Mouse (Mus musculus) retina, postnatal 7 days (tissue): ENCODE data around the gene Ffar4.

Source experiments
- DNase-seq: peaks from one replicate; pipeline ENCODE4 v3.0.0-alpha.2; 2012; ENCODE audit warnings: low read depth, low spot score

Ffar4 gene

GRCm38 (mm10) chr19:38107871-38108270, 11.0 kb downstream of the Ffar4 start:
- no peak for DNase-seq

DNA sequence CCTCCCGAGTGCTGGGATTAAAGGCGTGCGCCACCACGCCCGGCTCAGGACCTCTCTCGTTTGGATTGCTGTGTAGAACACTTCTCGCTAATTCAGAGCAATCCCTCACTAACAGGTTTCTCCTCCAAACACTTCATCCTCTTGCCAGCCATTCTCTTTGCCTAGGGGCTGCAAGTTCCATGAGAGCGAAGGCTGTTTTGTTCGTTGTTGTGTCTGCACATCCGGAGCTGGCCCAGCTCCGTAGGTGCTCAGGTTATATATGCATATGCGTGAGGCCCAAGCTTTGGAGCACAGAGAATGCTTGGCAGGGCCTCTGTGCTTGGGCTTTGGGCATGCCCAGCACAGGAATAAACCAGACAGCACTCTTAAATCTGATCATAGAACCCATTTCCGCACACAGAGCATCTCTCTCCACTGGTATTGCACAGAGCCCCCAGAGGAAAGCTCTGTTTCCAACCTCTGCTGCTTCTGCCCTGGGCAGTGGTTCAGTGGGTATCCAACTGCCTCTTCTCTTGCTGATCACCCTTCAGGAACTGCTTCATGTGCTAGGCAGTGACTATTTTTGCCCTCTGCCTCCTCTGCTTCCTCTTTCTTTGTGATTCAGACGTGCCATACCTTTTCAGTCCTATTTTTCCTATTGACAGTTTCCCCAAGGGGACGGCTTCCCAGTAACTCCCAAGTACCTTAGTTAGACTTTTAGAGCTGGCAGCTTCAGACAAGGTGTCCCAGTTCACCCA, 12.8 kb downstream of the Ffar4 start:
- DNase-seq: no peak

DNA sequence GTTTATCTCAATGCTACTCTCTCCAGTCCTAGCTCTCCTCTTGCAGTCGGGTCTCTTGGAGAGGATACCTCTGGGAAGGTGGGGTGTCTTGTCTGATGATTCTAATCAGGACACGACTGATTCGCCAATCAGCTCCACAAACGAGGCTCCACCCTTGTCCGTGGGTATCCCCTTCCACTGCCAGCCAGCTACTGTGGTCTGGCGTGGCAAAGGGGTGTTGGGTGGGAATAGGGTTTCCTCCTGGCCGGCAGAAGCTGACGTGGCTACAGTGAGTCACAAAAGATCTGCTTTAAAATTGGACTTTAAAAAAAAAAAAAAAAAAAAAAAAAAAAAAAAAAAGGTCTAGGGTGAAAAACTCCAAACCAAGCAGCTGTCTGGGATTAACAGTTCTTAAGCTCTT, 14.2 kb downstream of the Ffar4 start:
- DNase-seq: no peak

DNA sequence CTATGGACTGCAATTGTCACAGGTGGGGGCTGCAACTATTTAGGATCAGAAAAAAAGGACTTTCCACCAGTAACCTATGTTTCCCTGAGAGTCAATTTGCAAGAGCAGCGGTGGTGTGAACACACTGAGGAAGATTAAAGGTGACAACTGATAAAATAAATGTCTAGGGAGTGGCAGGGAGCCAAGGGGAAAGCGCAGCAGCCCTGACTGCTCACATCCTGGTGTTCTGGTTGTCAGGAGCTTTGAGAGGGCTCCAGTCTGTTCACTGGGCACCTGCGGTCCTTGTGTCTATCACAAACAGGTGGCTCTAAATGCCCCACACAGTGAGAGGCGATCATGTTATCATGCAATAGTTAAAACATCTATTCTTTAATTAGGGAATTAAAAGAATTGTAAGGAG, 15.7 kb downstream of the Ffar4 start:
- DNase-seq: no peak

DNA sequence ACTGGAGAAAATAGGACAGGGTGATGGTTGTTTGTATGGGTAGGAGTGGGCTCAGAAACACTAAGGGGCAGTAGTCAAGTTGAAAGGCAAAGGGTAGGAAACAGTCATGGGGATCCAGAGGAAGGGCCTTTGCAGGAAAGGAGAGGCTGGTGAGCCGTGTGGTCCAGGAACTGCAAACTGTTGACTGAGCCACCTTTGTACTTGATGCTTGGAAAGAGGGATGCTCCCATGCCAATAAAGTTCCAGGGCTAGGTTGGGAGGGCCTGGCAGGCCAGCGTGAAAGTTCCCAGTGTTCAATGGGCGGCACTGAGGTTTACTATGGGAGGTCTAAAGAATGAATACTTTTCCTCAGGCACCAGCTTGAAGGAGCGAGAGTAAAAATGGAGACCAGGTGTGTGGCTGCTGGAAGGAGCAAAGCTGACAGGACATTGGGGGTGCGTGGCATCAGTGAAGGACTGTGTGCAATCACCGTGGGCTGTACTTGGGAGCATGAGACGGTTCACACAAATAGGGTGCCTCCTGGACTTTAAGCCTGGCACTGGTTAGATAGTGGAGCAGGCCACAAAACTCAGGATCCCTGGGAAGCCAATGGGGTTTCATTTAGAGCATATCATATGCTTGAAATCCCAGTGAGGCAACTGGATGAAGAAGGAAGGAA, 18.1 kb downstream of the Ffar4 start:
- DNase-seq: no peak

- DNase-seq: no peak
These were observed 23.4 kb downstream of the Ffar4 start for GRCm38 (mm10) chr19:38120123-38120760.

DNA sequence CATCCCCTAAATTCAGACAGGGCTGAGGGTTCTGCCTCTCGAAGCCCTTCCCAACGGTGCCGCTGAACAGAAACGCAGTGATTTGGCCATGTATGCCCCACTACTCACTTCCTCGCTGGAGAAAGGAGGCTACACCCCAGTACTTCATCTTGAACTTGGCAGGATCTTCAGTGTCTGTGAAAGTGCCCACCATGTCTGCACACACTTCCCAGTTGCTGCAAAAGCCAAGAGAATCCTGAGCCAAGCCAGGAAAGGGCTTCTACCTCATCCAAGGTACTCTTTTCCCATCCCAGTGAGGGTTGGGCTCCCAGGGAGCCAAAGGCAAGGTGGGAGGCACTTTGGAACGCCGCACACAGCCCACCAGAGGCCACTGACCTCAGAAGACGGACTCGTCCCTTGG, 27.1 kb downstream of the Ffar4 start:
- DNase-seq: no peak

DNA sequence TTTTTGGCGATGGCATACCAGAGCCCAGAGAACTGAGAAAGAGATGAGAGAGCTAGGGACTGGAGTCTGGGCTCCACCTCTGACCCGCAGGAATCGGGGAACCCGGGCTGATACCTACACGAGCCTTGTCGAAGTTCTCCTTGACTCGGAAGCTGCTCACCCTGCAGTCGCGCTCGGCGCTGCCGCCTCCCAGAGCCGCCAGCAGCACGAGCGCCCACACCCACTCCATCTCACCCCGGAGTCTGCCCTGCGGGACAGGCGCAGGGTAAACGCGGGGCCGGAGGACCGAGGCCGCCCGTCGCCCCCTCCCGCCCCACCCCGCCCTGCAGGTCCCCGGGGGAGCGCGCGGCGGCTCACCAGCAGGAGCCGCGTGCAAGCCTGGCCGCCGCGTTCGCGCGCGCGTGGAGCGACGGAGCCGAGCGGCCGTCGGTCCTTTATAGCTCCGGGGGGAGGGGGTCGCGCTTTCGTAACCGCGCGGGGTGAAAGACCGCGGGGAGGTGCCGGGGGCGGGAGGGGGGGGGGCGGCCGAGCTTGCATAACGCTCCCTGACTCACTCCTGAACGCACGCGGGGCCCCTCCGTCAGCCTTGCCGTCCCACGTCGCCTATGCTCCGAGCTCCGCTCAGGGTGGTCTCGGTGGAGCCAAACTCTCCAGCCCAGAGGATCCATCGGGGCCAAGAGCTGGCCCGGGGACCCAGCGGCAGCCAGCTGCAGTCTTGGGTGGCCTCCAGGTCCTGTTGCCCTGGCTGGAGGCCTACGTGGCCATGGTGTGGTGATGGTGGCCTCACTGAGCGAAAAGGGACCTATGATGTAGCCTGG, 27.7 kb downstream of the Ffar4 start:
- DNase-seq: no peak

DNA sequence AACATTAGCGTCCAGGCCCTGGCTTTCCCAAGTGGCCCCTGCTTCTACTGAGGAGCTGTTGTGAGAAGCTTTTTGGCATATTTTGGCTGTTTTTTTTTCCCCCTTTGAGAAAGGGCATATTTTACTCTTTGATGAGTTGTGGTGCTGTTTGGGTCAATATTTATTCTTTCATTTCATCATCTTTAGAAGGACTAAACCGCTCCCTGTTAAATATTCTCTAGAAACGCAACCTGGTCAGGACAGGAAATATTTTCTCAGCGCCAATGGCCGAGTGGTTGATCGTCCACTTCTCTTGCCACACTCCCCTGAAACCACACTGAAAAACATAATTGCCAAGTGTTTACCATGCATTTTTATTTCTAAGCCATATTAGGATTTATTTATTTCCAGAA, 28.3 kb downstream of the Ffar4 start, which contains the start of gene Rbp4:
Gene Rbp4 (minus strand): TSS at position 63 of the 392 bp plus-strand sequence.
- no peak for DNase-seq

DNA sequence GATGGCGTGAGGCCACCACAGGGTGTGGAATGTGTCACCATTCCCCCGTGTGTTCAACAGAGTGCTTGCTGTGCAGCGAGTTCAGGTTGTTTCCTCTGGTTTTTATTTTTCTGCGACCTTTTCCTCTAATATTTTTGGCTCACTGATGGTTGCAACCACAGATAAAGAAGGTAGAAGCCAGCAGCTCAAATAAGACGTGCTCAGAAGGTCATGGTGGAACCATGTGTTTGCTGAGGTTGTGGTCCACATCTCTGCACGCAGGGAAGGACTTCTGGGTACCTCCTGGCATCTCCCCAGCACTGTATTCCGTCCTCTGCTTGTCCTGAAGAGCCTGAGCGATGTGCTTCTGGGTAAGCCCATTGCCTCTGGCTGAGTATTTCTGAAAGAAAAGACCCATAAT, 29.8 kb downstream of the Ffar4 start:
- no peak for DNase-seq

DNA sequence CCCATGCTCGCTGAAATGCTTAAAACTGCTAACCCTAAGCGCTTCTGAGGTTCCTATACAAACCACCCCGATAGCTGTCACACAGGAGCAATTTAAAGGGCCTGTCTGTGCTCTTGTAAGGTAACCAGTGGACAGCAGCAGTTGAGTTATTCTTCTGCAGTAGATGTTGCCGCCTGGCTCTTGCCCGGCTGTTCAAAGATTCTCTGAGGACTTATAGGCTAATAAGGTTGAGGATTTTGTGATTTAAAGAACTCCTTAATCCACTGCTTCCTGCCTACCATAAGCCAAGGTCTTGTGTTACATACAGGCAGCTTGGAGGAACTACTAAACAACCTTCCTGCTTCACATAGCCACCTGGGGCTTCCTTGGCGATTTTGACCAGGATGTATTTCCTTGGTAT, 35.6 kb downstream of the Ffar4 start, which contains the start of gene Pde6c:
Gene Pde6c (plus strand): TSS at position 301 of the 400 bp plus-strand sequence.
- no peak for DNase-seq

GRCm38 (mm10) chr19:38133986-38134385, 37.1 kb downstream of the Ffar4 start:
- DNase-seq: no peak

DNA sequence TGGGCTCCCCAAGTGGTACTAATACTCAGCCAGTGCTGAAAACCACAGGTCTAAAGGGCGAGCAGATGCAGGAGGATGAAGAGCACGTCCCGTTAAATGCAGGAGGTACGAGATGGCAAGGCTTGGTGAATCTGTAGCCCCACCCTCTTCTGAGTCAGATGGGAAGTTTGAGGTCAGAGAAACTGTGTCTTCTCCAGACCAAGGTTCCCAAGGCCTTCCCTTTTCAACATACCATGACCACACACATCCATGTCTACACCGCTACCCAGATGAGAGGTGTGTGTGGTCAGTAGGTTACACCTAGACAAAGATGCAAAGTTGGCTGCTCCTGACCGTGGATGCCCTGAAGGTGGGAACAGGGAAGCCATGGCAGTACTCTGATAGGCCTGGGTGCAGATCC, 37.9 kb downstream of the Ffar4 start:
- DNase-seq: no peak

GRCm38 (mm10) chr19:38143540-38144271, 46.8 kb downstream of the Ffar4 start:
- DNase-seq: no peak

GRCm38 (mm10) chr19:38156243-38156642, 59.4 kb downstream of the Ffar4 start:
- no peak for DNase-seq

DNA sequence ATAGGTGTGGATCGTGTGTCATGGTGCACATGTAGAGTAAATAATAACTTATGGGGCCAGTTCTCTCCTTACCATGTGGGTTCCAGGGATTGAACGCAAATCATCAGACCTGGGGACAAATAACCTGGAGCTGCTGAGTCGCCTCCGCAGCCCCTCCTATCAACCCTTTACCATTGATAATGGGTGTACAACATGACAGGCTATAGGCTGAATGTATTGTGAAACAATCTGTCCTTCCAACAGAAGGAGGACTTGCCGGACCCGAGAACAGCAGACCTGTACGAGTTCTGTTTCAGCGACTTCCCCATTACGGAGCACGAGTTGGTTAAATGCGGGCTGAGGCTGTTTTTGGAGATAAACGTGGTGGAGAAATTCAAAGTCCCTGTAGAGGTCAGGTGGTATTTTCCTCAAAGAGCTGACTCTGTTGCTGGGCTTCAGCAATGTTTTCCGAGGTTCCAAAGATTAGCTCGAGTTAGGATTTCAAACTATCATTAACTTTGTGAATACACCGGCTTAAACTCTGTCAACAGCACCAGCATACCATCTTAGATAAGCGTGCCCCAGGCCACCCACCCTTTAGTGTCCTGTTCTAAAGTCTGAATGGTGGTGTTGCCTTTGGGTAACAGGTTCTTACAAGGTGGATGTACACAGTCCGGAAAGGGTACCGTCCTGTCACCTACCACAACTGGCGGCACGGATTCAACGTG, 64.9 kb downstream of the Ffar4 start:
- no peak for DNase-seq
